Comparison of ENCODE assay signal across 16 mouse cellular contexts in genomic region chr13:14026154-14026820, GRCm38 (mm10).
"Had no signal": no experiment of that assay in that cellular context is flagged by ENCODE, and none has a peak within 500 bp of the region (broad histone marks: within the 10 kb centered on the region; RNA-seq: fewer than 3 reads in every experiment).

No protein-coding gene starts in this region.

- H3K4me1 ChIP-seq: kidney, embryonic 15.5 days; lung, embryonic 15.5 days had no signal

- DNase-seq: kidney, adult 11 months; kidney, adult 8-10 months; kidney, postnatal 10 days; kidney, postnatal 36 days; layer of hippocampus, postnatal 36 days; lung, adult 18-20 months; lung, postnatal 10 days; lung, postnatal 36 days; midbrain, embryonic 14.5 days; thymus, adult 18-20 months; thymus, postnatal 14 days had no signal

- H3K4me3 ChIP-seq: kidney, embryonic 15.5 days; left cerebral cortex, adult 2 months; lung, embryonic 15.5 days; megakaryocyte, embryonic 14.5 days had no signal

- H3K9me3 ChIP-seq: kidney, embryonic 15.5 days; lung, embryonic 15.5 days; megakaryocyte, embryonic 14.5 days had no signal

- H3K27me3 ChIP-seq: kidney, embryonic 15.5 days; lung, embryonic 15.5 days; megakaryocyte, embryonic 14.5 days had no signal

- H3K9ac ChIP-seq: kidney, embryonic 15.5 days; lung, embryonic 15.5 days had no signal

- H3K27ac ChIP-seq: kidney, embryonic 15.5 days; left cerebral cortex, adult 2 months; lung, embryonic 15.5 days had no signal

- H3K4me2 ChIP-seq: kidney, embryonic 15.5 days; lung, embryonic 15.5 days; midbrain, embryonic 11.5 days had no signal
